Mouse (Mus musculus) liver, embryonic 11.5 days (tissue): ENCODE results near the gene Pkp3. TPM values are rescaled to one million over a fixed set of nuclear protein-coding genes. Genes with fewer than 3 reads are reported as not detected.

ENCODE experiments used
- polyA plus RNA-seq: library from polyadenylated mRNA; unstranded; fragments of >200 nt; fragmentation: Nextera tagmentation; extraction: Ambion mirVana; gene quantifications from 2 replicates; pipeline ENCODE4 v1.2.1, GENCODE M21; 2014

The Pkp3 gene
- polyA plus RNA-seq, 1 experiment from 2014 or later, result 1.9 TPM

Other genes with a start within 250 kb of the Pkp3 start
- 2.7 and 3.7 TPM in 2 replicates for gene Urah, start 243.2 kb upstream of the Pkp3 start, polyA plus RNA-seq
- gene Scgb1c1, start 232.7 kb upstream of the Pkp3 start, polyA plus RNA-seq, result not detected in 2 replicates
- gene Odf3, start 230.4 kb upstream of the Pkp3 start, polyA plus RNA-seq, result not detected in 2 replicates
- not detected in 2 replicates for gene Gm45785, start 221.9 kb upstream of the Pkp3 start, polyA plus RNA-seq
- 44.3 and 45.4 TPM in 2 replicates for gene Ric8a, start 221.3 kb upstream of the Pkp3 start, polyA plus RNA-seq
- 21.5 and 25.1 TPM in 2 replicates for gene Bet1l, start 220.6 kb upstream of the Pkp3 start, polyA plus RNA-seq
- gene Psmd13, start 196.2 kb upstream of the Pkp3 start, polyA plus RNA-seq, result 162 and 183 TPM in 2 replicates
- 19.9 and 24.5 TPM in 2 replicates for gene Sirt3, start 195.9 kb upstream of the Pkp3 start, polyA plus RNA-seq
- 0.97 TPM in 1 of 2 replicates, not detected in the other for gene Cox8b, start 177.8 kb upstream of the Pkp3 start, polyA plus RNA-seq
- 1.3 and 1.9 TPM in 2 replicates for gene Nlrp6, start 157.3 kb upstream of the Pkp3 start, polyA plus RNA-seq
- 13.1 and 13.2 TPM in 2 replicates for gene Pgghg, start 136.8 kb upstream of the Pkp3 start, polyA plus RNA-seq
- 0.58 and 0.60 TPM in 2 replicates for gene Ifitm5, start 127.9 kb upstream of the Pkp3 start, polyA plus RNA-seq
- gene Gm45717, start 122.3 kb upstream of the Pkp3 start, polyA plus RNA-seq, result not detected in 2 replicates
- 478 and 500 TPM in 2 replicates for gene Ifitm2, start 122.2 kb upstream of the Pkp3 start, polyA plus RNA-seq
- 32.7 and 33.5 TPM in 2 replicates for gene Ifitm1, start 111.0 kb upstream of the Pkp3 start, polyA plus RNA-seq
- gene Ifitm3, start 67.4 kb upstream of the Pkp3 start, polyA plus RNA-seq, result 45.0 and 47.5 TPM in 2 replicates
- 0.90 and 0.97 TPM in 2 replicates for gene Ifitm6, start 60.3 kb upstream of the Pkp3 start, polyA plus RNA-seq
- gene Gm17387, start 49.1 kb upstream of the Pkp3 start, polyA plus RNA-seq, result not detected in 2 replicates
- gene B4galnt4, start 17.1 kb upstream of the Pkp3 start, polyA plus RNA-seq, result 3.4 and 4.7 TPM in 2 replicates
- gene Sigirr, start 22.4 kb downstream of the Pkp3 start, polyA plus RNA-seq, result 21.4 and 23.5 TPM in 2 replicates
- 0.09 and 0.41 TPM in 2 replicates for gene Ano9, start 39.6 kb downstream of the Pkp3 start, polyA plus RNA-seq
- 134 and 147 TPM in 2 replicates for gene Ptdss2, start 44.2 kb downstream of the Pkp3 start, polyA plus RNA-seq
- 91.2 and 93.7 TPM in 2 replicates for gene Rnh1, start 94.6 kb downstream of the Pkp3 start, polyA plus RNA-seq
- 112 and 118 TPM in 2 replicates for gene Hras, start 115.8 kb downstream of the Pkp3 start, polyA plus RNA-seq
- gene Lrrc56, start 115.9 kb downstream of the Pkp3 start, polyA plus RNA-seq, result 20.8 and 20.9 TPM in 2 replicates
- gene Lmntd2, start 135.9 kb downstream of the Pkp3 start, polyA plus RNA-seq, result 1.8 and 2.6 TPM in 2 replicates
- gene Rassf7, start 137.6 kb downstream of the Pkp3 start, polyA plus RNA-seq, result 35.1 TPM in 2 replicates
- gene Phrf1, start 150.6 kb downstream of the Pkp3 start, polyA plus RNA-seq, result 70.9 and 81.0 TPM in 2 replicates
- 4.0 and 4.1 TPM in 2 replicates for gene Irf7, start 188.3 kb downstream of the Pkp3 start, polyA plus RNA-seq
- gene Cdhr5, start 198.6 kb downstream of the Pkp3 start, polyA plus RNA-seq, result 0.44 and 0.53 TPM in 2 replicates
- gene Sct, start 200.9 kb downstream of the Pkp3 start, polyA plus RNA-seq, result 1.2 and 1.6 TPM in 2 replicates
- gene Drd4, start 213.8 kb downstream of the Pkp3 start, polyA plus RNA-seq, result 0.16 and 0.17 TPM in 2 replicates
- gene Deaf1, start 249.5 kb downstream of the Pkp3 start, polyA plus RNA-seq, result 48.6 and 54.0 TPM in 2 replicates
- 22.2 and 27.4 TPM in 2 replicates for gene Tmem80, start 249.5 kb downstream of the Pkp3 start, polyA plus RNA-seq